Mouse (Mus musculus) midbrain, embryonic 14.5 days (tissue): Measurements from ENCODE around the gene Fbxl22. TPM values are rescaled to one million over a fixed set of nuclear protein-coding genes. Genes with fewer than 3 reads are reported as not detected.

Experiments used
- ATAC-seq: fragments of 200-750 bp; cut with Nextera tagmentation; 2 replicates; pipeline ENCODE4 v1.8.0; 2017; ENCODE audit warnings: moderate number of reproducible peaks, moderate library complexity; ENCODE audit not compliant: low FRiP score, low TSS enrichment
- DNase-seq: peaks from one replicate; pipeline ENCODE4 v3.0.0-alpha.2; 2015
- H3K27ac ChIP-seq: fragments of 300-500 bp; sonication (generic); replicated peaks from 2 replicates; pipeline ENCODE4 v1.5.1; 2014; ENCODE audit warnings: mild to moderate bottlenecking, low read depth, low read length, moderate library complexity
- H3K27me3 ChIP-seq: fragments of 300-500 bp; sonication (generic); 2 replicates; pipeline ENCODE4 v1.6.1; 2014; ENCODE audit warnings: low read length, control low read depth, mixed read lengths; ENCODE audit not compliant: control insufficient read depth, insufficient read depth
- H3K36me3 ChIP-seq: fragments of 300-500 bp; sonication (generic); 2 replicates; pipeline ENCODE4 v1.6.1; 2014; ENCODE audit warnings: low read length, control low read depth; ENCODE audit not compliant: control insufficient read depth, insufficient read depth
- H3K4me1 ChIP-seq: fragments of 300-500 bp; sonication (generic); 2 replicates; pipeline ENCODE4 v1.6.1; 2014; ENCODE audit warnings: mild to moderate bottlenecking, antibody characterized with exemption, low read length, control low read depth; ENCODE audit not compliant: control insufficient read depth, insufficient read depth
- H3K4me2 ChIP-seq: fragments of 300-500 bp; sonication (generic); 2 replicates; pipeline ENCODE4 v1.6.1; 2014; ENCODE audit warnings: mild to moderate bottlenecking, low read length, moderate library complexity
- H3K4me3 ChIP-seq: fragments of 300-500 bp; sonication (generic); replicated peaks from 2 replicates; pipeline ENCODE4 v1.5.1; 2014; ENCODE audit warnings: low read depth, low read length
- H3K9ac ChIP-seq: fragments of 300-500 bp; sonication (generic); replicated peaks from 2 replicates; pipeline ENCODE4 v1.6.1; 2014; ENCODE audit warnings: mild to moderate bottlenecking, low read length, moderate library complexity
- H3K9me3 ChIP-seq: fragments of 300-500 bp; sonication (generic); 2 replicates; pipeline ENCODE4 v1.6.1; 2016; ENCODE audit warnings: low read length, control low read depth, mixed read lengths; ENCODE audit not compliant: control insufficient read depth
- WGBS: fragments of 180-500 bp; shearing (Covaris S2); extraction: QIAGEN DNeasy Blood & Tissue Kit; methylation state at CpG from one replicate; pipeline ENCODE4 v1.1.7; 2014; 5-methylcytosine and 5-hydroxymethylcytosine counted together
- polyA plus RNA-seq: library from polyadenylated mRNA; unstranded; fragments of >200 nt; fragmentation: Nextera tagmentation; extraction: Ambion mirVana; gene quantifications from 2 replicates; pipeline ENCODE4 v1.2.1, GENCODE M21; 2014

Fbxl22 gene
- polyA plus RNA-seq, 1 experiment from 2014 or later: 1.9 TPM

GRCm38 (mm10) chr9:66504518-66504917 lies 9.9 kb downstream of the Fbxl22 start:
- 87% methylated on average over 13 of the region's 13 CpGs for WGBS
- H3K36me3 ChIP-seq: peaks cover 86% of the 10 kb centered on the region

GRCm38 (mm10) chr9:66503879-66504411 lies 10.4 kb downstream of the Fbxl22 start:
- 87% methylated on average over 4 of the region's 4 CpGs for WGBS
- ATAC-seq (no peak), DNase-seq (no peak)
- Histone ChIP-seq H3K4me1 (no peaks in the 10 kb centered on the region), H3K36me3 (peaks cover 80% of the 10 kb centered on the region), H3K27me3 (no peaks in the 10 kb centered on the region), H3K4me3 (no peak overlapping the region), H3K27ac (no peak overlapping the region), H3K9ac (no peak overlapping the region), H3K4me2 (no peak overlapping the region), H3K9me3 (no peaks in the 10 kb centered on the region)

More at GRCm38 (mm10) chr9:66504518-66504917, 9.9 kb downstream of the Fbxl22 start:
- no peak overlapping the region for H3K27ac ChIP-seq
- H3K4me1 ChIP-seq: no peaks in the 10 kb centered on the region
- no peak overlapping the region for H3K4me3 ChIP-seq
- H3K9ac ChIP-seq: no peak overlapping the region
- ATAC-seq: no peak
- no peaks in the 10 kb centered on the region for H3K27me3 ChIP-seq
- no peak overlapping the region for H3K4me2 ChIP-seq
- no peak for DNase-seq
- no peaks in the 10 kb centered on the region for H3K9me3 ChIP-seq

GRCm38 (mm10) chr9:66501248-66501647 lies 13.1 kb downstream of the Fbxl22 start:
- Histone ChIP-seq H3K4me2 (no peak overlapping the region), H3K4me3 (no peak overlapping the region), H3K9ac (no peak overlapping the region), H3K27ac (no peak overlapping the region), H3K36me3 (peaks cover 77% of the 10 kb centered on the region), H3K9me3 (no peaks in the 10 kb centered on the region), H3K4me1 (no peaks in the 10 kb centered on the region), H3K27me3 (no peaks in the 10 kb centered on the region)
- no peak for DNase-seq
- WGBS: 88% methylated on average over 2 of the region's 2 CpGs
- ATAC-seq: no peak

GRCm38 (mm10) chr9:66493992-66494391 lies 20.4 kb downstream of the Fbxl22 start:
- DNase-seq (no peak), ATAC-seq (no peak)
- Histone ChIP-seq H3K4me2 (no peak overlapping the region), H3K27ac (no peak overlapping the region), H3K36me3 (peaks cover 88% of the 10 kb centered on the region), H3K4me3 (no peak overlapping the region), H3K9ac (no peak overlapping the region), H3K9me3 (no peaks in the 10 kb centered on the region), H3K27me3 (no peaks in the 10 kb centered on the region), H3K4me1 (no peaks in the 10 kb centered on the region)

GRCm38 (mm10) chr9:66492361-66492760 lies 22.0 kb downstream of the Fbxl22 start:
- Histone ChIP-seq H3K4me3 (no peak overlapping the region), H3K27me3 (no peaks in the 10 kb centered on the region), H3K9me3 (no peaks in the 10 kb centered on the region), H3K9ac (no peak overlapping the region), H3K27ac (no peak overlapping the region), H3K4me2 (no peak overlapping the region), H3K36me3 (peaks cover 91% of the 10 kb centered on the region), H3K4me1 (no peaks in the 10 kb centered on the region)
- DNase-seq (no peak), ATAC-seq (no peak)
- 96% methylated on average over 1 of the region's 1 CpGs for WGBS

- Histone ChIP-seq H3K9ac (no peak overlapping the region), H3K4me2 (no peak overlapping the region), H3K36me3 (peaks cover 92% of the 10 kb centered on the region), H3K4me3 (no peak overlapping the region), H3K27ac (no peak overlapping the region), H3K9me3 (no peaks in the 10 kb centered on the region), H3K4me1 (no peaks in the 10 kb centered on the region), H3K27me3 (no peaks in the 10 kb centered on the region)
- DNase-seq (no peak), ATAC-seq (no peak)
Observed at GRCm38 (mm10) chr9:66488786-66489185, 25.6 kb downstream of the Fbxl22 start.

GRCm38 (mm10) chr9:66483429-66483828 lies 31.0 kb downstream of the Fbxl22 start:
- 93% methylated on average over 3 of the region's 3 CpGs for WGBS
- peaks cover 81% of the 10 kb centered on the region for H3K36me3 ChIP-seq
- H3K4me1 ChIP-seq: no peaks in the 10 kb centered on the region
- DNase-seq (no peak), ATAC-seq (no peak)
- no peak overlapping the region for H3K27ac ChIP-seq
- no peak overlapping the region for H3K4me3 ChIP-seq
- no peak overlapping the region for H3K9ac ChIP-seq
- no peak overlapping the region for H3K4me2 ChIP-seq
- H3K27me3 ChIP-seq: no peaks in the 10 kb centered on the region
- no peaks in the 10 kb centered on the region for H3K9me3 ChIP-seq

GRCm38 (mm10) chr9:66477785-66478184 lies 36.6 kb downstream of the Fbxl22 start:
- no peak overlapping the region for H3K9ac ChIP-seq
- WGBS: 88% methylated on average over 2 of the region's 2 CpGs
- H3K4me1 ChIP-seq: no peaks in the 10 kb centered on the region
- no peak overlapping the region for H3K4me2 ChIP-seq
- no peak overlapping the region for H3K27ac ChIP-seq
- no peaks in the 10 kb centered on the region for H3K27me3 ChIP-seq
- H3K9me3 ChIP-seq: no peaks in the 10 kb centered on the region
- ATAC-seq (no peak), DNase-seq (no peak)
- no peak overlapping the region for H3K4me3 ChIP-seq
- peaks cover 73% of the 10 kb centered on the region for H3K36me3 ChIP-seq

GRCm38 (mm10) chr9:66465087-66465486 lies 49.3 kb downstream of the Fbxl22 start:
- ATAC-seq (no peak), DNase-seq (peak; percentile 78)
- no peaks in the 10 kb centered on the region for H3K9me3 ChIP-seq
- no peak overlapping the region for H3K4me3 ChIP-seq
- no peaks in the 10 kb centered on the region for H3K4me1 ChIP-seq
- H3K9ac ChIP-seq: no peak overlapping the region
- H3K27ac ChIP-seq: no peak overlapping the region
- no peak overlapping the region for H3K4me2 ChIP-seq
- no peaks in the 10 kb centered on the region for H3K27me3 ChIP-seq
- WGBS: 60% methylated on average over 4 of the region's 4 CpGs
- H3K36me3 ChIP-seq: peaks cover 69% of the 10 kb centered on the region
